Mouse (Mus musculus) spleen, adult 2 months (tissue): Measurements from ENCODE around the gene Maml3.

Source experiments
- CTCF ChIP-seq: fragments of 200-500 bp; IDR thresholded peaks from 2 replicates; pipeline ENCODE4 v1.5.1; 2011; ENCODE audit warnings: mild to moderate bottlenecking, inconsistent platforms; ENCODE audit not compliant: insufficient read depth, insufficient read length, insufficient replicate concordance; ENCODE audit errors: extremely low read depth
- POLR2A ChIP-seq: fragments of 200-500 bp; IDR thresholded peaks from 2 replicates; pipeline ENCODE4 v1.6.1; 2011; ENCODE audit warnings: low read depth, low read length, inconsistent platforms

GRCm38 (mm10) chr3:51670414-51671070 is 434.3 kb downstream of the Maml3 start:
- no peak for TF ChIP-seq CTCF
- no peak for TF ChIP-seq POLR2A
